Mouse (Mus musculus): ENCODE results near the gene Btn1a1. TPM values are rescaled to one million over a fixed set of nuclear protein-coding genes. Genes with fewer than 3 reads are reported as not detected.

Btn1a1 gene
- polyA plus RNA-seq, 1 experiment from 2014 or later = not detected

- no peak for ATAC-seq (ENCODE audit: low FRiP score, low read depth)
- Histone ChIP-seq H3K4me1 (peaks cover 14% of the 10 kb centered on the region), H3K27me3 (no peaks in the 10 kb centered on the region), H3K4me2 (replicated peaks) (peak overlapping the region; percentile 60), H3K27ac (replicated peaks) (no peak overlapping the region), H3K9ac (replicated peaks) (peak overlapping the region; percentile 47), H3K4me3 (peak overlapping the region; percentile 35), H3K36me3 (no peaks in the 10 kb centered on the region), H3K9me3 (no peaks in the 10 kb centered on the region)
- 2% methylated on average over 12 of the region's 12 CpGs for WGBS
These were observed 30.0 kb downstream of the Btn1a1 start for GRCm38 (mm10) chr13:23435676-23436075.

- Histone ChIP-seq H3K9me3 (no peaks in the 10 kb centered on the region), H3K27me3 (no peaks in the 10 kb centered on the region), H3K27ac (replicated peaks) (no peak overlapping the region), H3K4me2 (replicated peaks) (peak overlapping the region; percentile 60), H3K9ac (replicated peaks) (no peak overlapping the region), H3K36me3 (no peaks in the 10 kb centered on the region), H3K4me1 (peaks cover 14% of the 10 kb centered on the region), H3K4me3 (peak overlapping the region; percentile 35)
- no peak for ATAC-seq (ENCODE audit: low FRiP score, low read depth)
- WGBS = 11% methylated on average over 4 of the region's 4 CpGs
These were observed 30.5 kb downstream of the Btn1a1 start for GRCm38 (mm10) chr13:23435241-23435640.

GRCm38 (mm10) chr13:23434426-23434825 is 31.3 kb downstream of the Btn1a1 start:
- Histone ChIP-seq H3K4me2 (replicated peaks) (peak overlapping the region; percentile 30), H3K27me3 (no peaks in the 10 kb centered on the region), H3K4me1 (peaks cover 18% of the 10 kb centered on the region), H3K9me3 (no peaks in the 10 kb centered on the region), H3K9ac (replicated peaks) (no peak overlapping the region), H3K27ac (replicated peaks) (no peak overlapping the region), H3K36me3 (no peaks in the 10 kb centered on the region), H3K4me3 (no peak overlapping the region)
- 12% methylated on average over 7 of the region's 7 CpGs for WGBS
- no peak for ATAC-seq (ENCODE audit: low FRiP score, low read depth)

- H3K27me3 ChIP-seq = no peaks in the 10 kb centered on the region
- no peaks in the 10 kb centered on the region for H3K36me3 ChIP-seq
- WGBS = 57% methylated on average over 5 of the region's 5 CpGs
- H3K4me2 ChIP-seq (replicated peaks) = no peak overlapping the region
- H3K4me3 ChIP-seq = no peak overlapping the region
- no peak for ATAC-seq (ENCODE audit: low FRiP score, low read depth)
- H3K9ac ChIP-seq (replicated peaks) = no peak overlapping the region
- peaks cover 21% of the 10 kb centered on the region for H3K4me1 ChIP-seq
- H3K27ac ChIP-seq (replicated peaks) = no peak overlapping the region
- H3K9me3 ChIP-seq = no peaks in the 10 kb centered on the region
These were observed 31.9 kb downstream of the Btn1a1 start for GRCm38 (mm10) chr13:23433801-23434200.

GRCm38 (mm10) chr13:23433206-23433605 is 32.5 kb downstream of the Btn1a1 start:
- H3K4me1 ChIP-seq = peaks cover 21% of the 10 kb centered on the region
- no peaks in the 10 kb centered on the region for H3K36me3 ChIP-seq
- H3K4me2 ChIP-seq (replicated peaks) = peak overlapping the region; percentile 58
- H3K4me3 ChIP-seq = peak overlapping the region; percentile 58
- no peak overlapping the region for H3K9ac ChIP-seq (replicated peaks)
- no peaks in the 10 kb centered on the region for H3K9me3 ChIP-seq
- H3K27me3 ChIP-seq = no peaks in the 10 kb centered on the region
- 17% methylated on average over 5 of the region's 5 CpGs for WGBS
- ATAC-seq (ENCODE audit: low FRiP score, low read depth) = no peak
- peak overlapping the region; percentile 39; the same call in 1 of the 2 replicates for H3K27ac ChIP-seq (replicated peaks)

- ATAC-seq (ENCODE audit: low FRiP score, low read depth) = peak; percentile 91
- peak overlapping the region; percentile 58 for H3K4me2 ChIP-seq (replicated peaks)
- H3K9me3 ChIP-seq = no peaks in the 10 kb centered on the region
- peak overlapping the region; percentile 58 for H3K4me3 ChIP-seq
- peaks cover 21% of the 10 kb centered on the region for H3K4me1 ChIP-seq
- H3K27me3 ChIP-seq = no peaks in the 10 kb centered on the region
- H3K9ac ChIP-seq (replicated peaks) = peak overlapping the region; percentile 61; the same call in 1 of the 2 replicates
- WGBS = under 1% methylated on average over 28 of the region's 28 CpGs
- peak overlapping the region; percentile 49; the same call in 1 of the 2 replicates for H3K27ac ChIP-seq (replicated peaks)
- H3K36me3 ChIP-seq = no peaks in the 10 kb centered on the region
These were observed 33.0 kb downstream of the Btn1a1 start for GRCm38 (mm10) chr13:23432562-23433201.

- H3K36me3 ChIP-seq = no peaks in the 10 kb centered on the region
- no peaks in the 10 kb centered on the region for H3K9me3 ChIP-seq
- peak; percentile 71 for ATAC-seq (ENCODE audit: low FRiP score, low read depth)
- peak overlapping the region; percentile 58 for H3K4me3 ChIP-seq
- no peaks in the 10 kb centered on the region for H3K27me3 ChIP-seq
- H3K27ac ChIP-seq (replicated peaks) = peak overlapping the region; percentile 82
- peak overlapping the region; percentile 58 for H3K4me2 ChIP-seq (replicated peaks)
- under 1% methylated on average over 15 of the region's 15 CpGs for WGBS
- H3K9ac ChIP-seq (replicated peaks) = peak overlapping the region; percentile 61
- peaks cover 16% of the 10 kb centered on the region for H3K4me1 ChIP-seq
These were observed 34.3 kb downstream of the Btn1a1 start for GRCm38 (mm10) chr13:23431351-23431771.

GRCm38 (mm10) chr13:23430734-23431133 is 35.0 kb downstream of the Btn1a1 start:
- peak; percentile 50 for ATAC-seq (ENCODE audit: low FRiP score, low read depth)
- Histone ChIP-seq H3K27me3 (no peaks in the 10 kb centered on the region), H3K9me3 (no peaks in the 10 kb centered on the region), H3K27ac (replicated peaks) (peak overlapping the region; percentile 82), H3K4me1 (peaks cover 17% of the 10 kb centered on the region), H3K4me2 (replicated peaks) (peak overlapping the region; percentile 58), H3K9ac (replicated peaks) (peak overlapping the region; percentile 61), H3K4me3 (peak overlapping the region; percentile 58), H3K36me3 (no peaks in the 10 kb centered on the region)
- under 1% methylated on average over 17 of the region's 17 CpGs for WGBS

GRCm38 (mm10) chr13:23429771-23430380 is 35.8 kb downstream of the Btn1a1 start:
- Histone ChIP-seq H3K27me3 (no peaks in the 10 kb centered on the region), H3K9ac (replicated peaks) (peak overlapping the region; percentile 61), H3K9me3 (no peaks in the 10 kb centered on the region), H3K4me1 (peaks cover 17% of the 10 kb centered on the region), H3K4me3 (peak overlapping the region; percentile 58), H3K27ac (replicated peaks) (no peak overlapping the region; the same call in 1 of the 2 replicates), H3K36me3 (no peaks in the 10 kb centered on the region), H3K4me2 (replicated peaks) (peak overlapping the region; percentile 58)
- 46% methylated on average over 10 of the region's 10 CpGs for WGBS
- ATAC-seq (ENCODE audit: low FRiP score, low read depth) = no peak

GRCm38 (mm10) chr13:23428166-23428993 is 37.3 kb downstream of the Btn1a1 start:
- 56% methylated on average over 16 of the region's 16 CpGs for WGBS
- no peaks in the 10 kb centered on the region for H3K27me3 ChIP-seq
- H3K4me1 ChIP-seq = peaks cover 18% of the 10 kb centered on the region
- no peak for ATAC-seq (ENCODE audit: low FRiP score, low read depth)
- H3K9ac ChIP-seq (replicated peaks) = no peak overlapping the region
- H3K9me3 ChIP-seq = no peaks in the 10 kb centered on the region
- H3K4me2 ChIP-seq (replicated peaks) = no peak overlapping the region
- no peaks in the 10 kb centered on the region for H3K36me3 ChIP-seq
- no peak overlapping the region for H3K4me3 ChIP-seq
- H3K27ac ChIP-seq (replicated peaks) = no peak overlapping the region

GRCm38 (mm10) chr13:23427401-23427910 is 38.2 kb downstream of the Btn1a1 start:
- no peak for ATAC-seq (ENCODE audit: low FRiP score, low read depth)
- H3K9ac ChIP-seq (replicated peaks) = no peak overlapping the region
- WGBS = 66% methylated on average over 10 of the region's 10 CpGs
- H3K4me2 ChIP-seq (replicated peaks) = no peak overlapping the region
- H3K4me1 ChIP-seq = peaks cover 21% of the 10 kb centered on the region
- H3K9me3 ChIP-seq = no peaks in the 10 kb centered on the region
- H3K4me3 ChIP-seq = no peak overlapping the region
- H3K36me3 ChIP-seq = no peaks in the 10 kb centered on the region
- H3K27me3 ChIP-seq = no peaks in the 10 kb centered on the region
- H3K27ac ChIP-seq (replicated peaks) = no peak overlapping the region

Measured in midbrain, embryonic 12.5 days (tissue).